Mouse (Mus musculus) C2C12 (cell line): ENCODE data around the gene Fbxl17.

Experiments used
- CTCF ChIP-seq: IDR thresholded peaks from one replicate; pipeline ENCODE4 v1.5.1; 2011; ENCODE audit not compliant: control insufficient read depth, insufficient read depth, insufficient read length
- FOSL1 ChIP-seq: IDR thresholded peaks from one replicate; pipeline ENCODE4 v1.8.0; 2011; ENCODE audit warnings: mild to moderate bottlenecking, low read length; ENCODE audit not compliant: poor library complexity, insufficient read depth, severe bottlenecking
- MAX ChIP-seq: IDR thresholded peaks from one replicate; pipeline ENCODE4 v1.6.1; 2011; ENCODE audit warnings: mild to moderate bottlenecking, control low read depth
- MYOG ChIP-seq: IDR thresholded peaks from one replicate; pipeline ENCODE4 v1.6.1; 2011; ENCODE audit not compliant: control insufficient read depth, insufficient read length; ENCODE audit errors: extremely low read depth

DNA sequence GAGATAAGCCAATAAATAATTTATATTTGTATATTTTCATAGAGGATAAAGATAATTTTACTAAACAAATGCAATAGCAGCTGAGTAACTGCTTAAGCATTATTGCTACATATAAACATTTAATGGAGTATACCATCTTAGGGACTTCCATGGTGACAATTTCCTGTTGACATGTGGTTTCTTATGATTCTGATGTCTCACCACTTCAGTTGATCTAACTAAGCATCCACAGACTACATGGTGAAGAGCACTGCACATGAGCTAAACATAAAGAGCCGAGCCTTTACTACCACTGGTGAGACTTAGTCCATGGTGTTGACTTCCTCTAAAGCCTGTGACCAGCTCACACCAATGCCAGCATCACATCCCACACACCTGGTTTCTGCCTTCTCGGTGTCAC lies 175.1 kb downstream of the Fbxl17 start:
- TF ChIP-seq MAX (no peak), CTCF (no peak), MYOG (no peak), FOSL1 (no peak)
